Mouse (Mus musculus) gastrocnemius, adult 2 months (tissue): ENCODE measurements at regions not wholly inside any gene's neighbourhood (a gene's known extent, or its start where the extent isn't known, plus 50 kb on each side); places are given as distances from the start of the nearest gene placed in this dataset.
"Not testable (repeated sequence)": the region's sequence is repeated elsewhere in the genome, so short reads cannot be mapped to it uniquely, and the experiment has no call there.

Source experiments
- DNase-seq: peaks from one replicate; pipeline ENCODE4 v3.0.0; 2022
- H3K27ac ChIP-seq: fragments of 200-600 bp; 2 replicates; pipeline ENCODE4 v1.8.1; 2022; ENCODE audit warnings: mild to moderate bottlenecking
- H3K4me3 ChIP-seq: fragments of 200-600 bp; 2 replicates; pipeline ENCODE4 v1.8.1; 2022; ENCODE audit warnings: mild to moderate bottlenecking, moderate library complexity
- CTCF ChIP-seq: fragments of 200-600 bp; IDR thresholded peaks from 2 replicates; pipeline ENCODE4 v1.8.1; 2022; ENCODE audit warnings: antibody characterized with exemption, mild to moderate bottlenecking, moderate library complexity
- intact Hi-C: fragments of 180-260 bp; cut with DNase I; formaldehyde crosslinking; loops from one replicate; pipeline ENCODE4 v1.15.1; 2025

GRCm38 (mm10) chr8:93443631-93444030, 64.1 kb upstream of the Ces1h start:
- DNase-seq, H3K27ac ChIP-seq, H3K4me3 ChIP-seq, intact Hi-C loops: not testable (repeated sequence)

GRCm38 (mm10) chr8:93441936-93442335, 62.4 kb upstream of the Ces1h start:
- intact Hi-C loops: no loop called here
- H3K27ac ChIP-seq: no peak overlapping the region
- no peak for DNase-seq

GRCm38 (mm10) chr8:93436586-93436985, 57.1 kb upstream of the Ces1h start:
- H3K4me3 ChIP-seq, H3K27ac ChIP-seq, DNase-seq, intact Hi-C loops: not testable (repeated sequence)

More at GRCm38 (mm10) chr8:93441936-93442335, 62.4 kb upstream of the Ces1h start:
- TF ChIP-seq CTCF: no peak
- H3K4me3 ChIP-seq: no peak overlapping the region

DNA sequence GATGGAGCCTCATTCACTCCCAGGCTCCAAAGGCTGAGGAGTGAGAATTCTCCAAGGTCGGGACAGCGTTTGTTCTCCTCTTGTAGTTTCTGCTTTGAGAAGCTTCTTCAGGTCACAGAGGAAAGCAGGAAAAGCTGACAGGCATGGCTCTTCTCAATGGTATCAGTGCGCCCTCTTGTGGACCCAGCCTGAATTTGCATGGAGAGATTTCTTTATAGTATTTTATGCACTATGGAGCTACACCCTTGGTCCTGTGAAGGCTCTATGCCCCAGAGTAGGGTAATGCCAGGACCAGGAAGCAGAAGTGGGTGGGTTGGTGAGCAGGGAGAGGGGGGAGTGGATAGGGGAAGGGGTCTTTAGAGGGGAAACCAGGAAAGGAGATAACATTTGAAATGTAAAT, 51.1 kb upstream of the Ces1h start:
- no peak overlapping the region for H3K27ac ChIP-seq
- H3K4me3 ChIP-seq: no peak overlapping the region
- intact Hi-C loops: loop anchor here (2.0 kb wide), 1 partner anchor 372 kb away; no protein-coding TSS in a partner anchor
- peak; percentile 62 for DNase-seq
- TF ChIP-seq CTCF: peak; percentile 76
